Mouse (Mus musculus) spleen, adult 12 weeks (tissue): ENCODE data around the gene Plcl2.
"Not testable (repeated sequence)": the region's sequence is repeated elsewhere in the genome, so short reads cannot be mapped to it uniquely, and the experiment has no call there.

Experiments used
- DNase-seq: peaks from one replicate; pipeline ENCODE4 v3.0.0; 2022; ENCODE audit warnings: low spot score

The Plcl2 gene

DNA sequence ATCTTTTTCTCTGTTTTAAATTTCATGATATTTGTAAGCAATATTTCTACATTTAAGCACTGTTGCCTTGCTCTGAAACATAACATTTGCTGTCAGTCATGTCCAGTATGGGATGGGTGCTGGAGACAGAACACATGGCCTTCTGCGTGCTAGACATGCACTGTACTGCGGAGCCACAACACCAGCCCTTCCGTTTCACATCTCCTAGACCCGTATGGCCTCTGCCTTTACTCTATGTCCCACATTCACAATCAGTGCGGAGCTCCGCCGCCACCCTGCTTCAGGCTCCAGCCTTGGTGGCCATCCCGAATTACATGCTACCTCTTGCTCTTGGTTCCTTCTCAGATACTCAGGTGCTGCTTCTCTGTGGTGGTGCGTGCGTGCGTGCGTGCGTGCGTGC is 168.1 kb downstream of the Plcl2 start:
- DNase-seq, result no peak

DNA sequence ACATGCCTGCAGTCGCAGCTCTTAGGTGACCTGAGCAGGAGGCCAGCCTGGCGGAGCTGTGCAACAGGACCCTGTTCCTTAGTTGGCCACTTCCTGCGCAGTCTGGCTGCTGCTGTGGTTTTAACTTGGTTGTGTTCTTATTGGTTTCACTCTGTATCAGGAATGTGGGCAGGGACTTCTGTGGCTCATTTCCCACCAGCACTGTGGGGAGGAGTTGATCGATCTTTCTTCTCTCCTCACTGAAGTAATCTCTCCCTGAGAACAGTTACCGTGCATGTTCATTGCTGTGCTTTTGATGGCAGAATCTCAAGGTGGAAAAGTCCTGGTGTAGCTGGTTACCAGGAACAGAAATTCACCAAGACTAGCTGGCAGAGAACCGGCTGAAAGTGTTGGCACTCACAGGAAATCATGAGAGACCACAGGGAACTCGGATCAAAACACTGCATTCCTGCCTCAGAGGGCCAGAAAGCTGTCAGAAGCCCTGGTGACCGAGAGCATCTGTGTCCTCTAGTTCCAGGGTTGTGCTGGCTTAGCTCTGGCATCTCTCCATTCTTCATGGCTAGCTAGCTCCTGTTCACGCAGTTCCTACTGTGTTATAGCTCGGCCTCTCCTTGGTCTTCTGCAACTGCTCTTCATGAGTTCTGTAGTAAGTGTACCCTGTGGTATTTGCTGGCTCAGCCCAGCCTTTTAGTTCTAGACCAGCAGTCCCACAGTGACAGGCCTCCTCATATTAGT is 168.9 kb downstream of the Plcl2 start:
- no peak for DNase-seq

DNA sequence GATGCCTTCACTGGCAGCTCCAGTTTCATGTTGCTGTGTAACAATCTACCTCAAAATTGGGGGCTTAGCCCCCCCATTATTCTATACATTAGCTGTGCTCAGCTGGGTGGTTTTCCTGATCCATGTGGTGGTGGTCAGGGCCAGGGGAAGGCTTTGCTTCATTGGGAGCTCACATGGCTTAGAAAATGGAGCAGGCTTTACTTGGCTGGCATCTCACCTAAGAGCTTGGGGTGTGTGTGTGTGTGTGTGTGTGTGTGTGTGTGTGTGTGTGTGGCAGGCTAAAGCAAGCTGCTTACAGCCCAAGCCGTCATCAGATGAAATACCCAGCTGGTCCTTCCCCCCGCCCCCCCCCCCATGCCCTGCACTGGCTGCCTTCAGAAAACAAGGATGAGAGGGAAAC is 169.5 kb downstream of the Plcl2 start:
- no peak for DNase-seq

DNA sequence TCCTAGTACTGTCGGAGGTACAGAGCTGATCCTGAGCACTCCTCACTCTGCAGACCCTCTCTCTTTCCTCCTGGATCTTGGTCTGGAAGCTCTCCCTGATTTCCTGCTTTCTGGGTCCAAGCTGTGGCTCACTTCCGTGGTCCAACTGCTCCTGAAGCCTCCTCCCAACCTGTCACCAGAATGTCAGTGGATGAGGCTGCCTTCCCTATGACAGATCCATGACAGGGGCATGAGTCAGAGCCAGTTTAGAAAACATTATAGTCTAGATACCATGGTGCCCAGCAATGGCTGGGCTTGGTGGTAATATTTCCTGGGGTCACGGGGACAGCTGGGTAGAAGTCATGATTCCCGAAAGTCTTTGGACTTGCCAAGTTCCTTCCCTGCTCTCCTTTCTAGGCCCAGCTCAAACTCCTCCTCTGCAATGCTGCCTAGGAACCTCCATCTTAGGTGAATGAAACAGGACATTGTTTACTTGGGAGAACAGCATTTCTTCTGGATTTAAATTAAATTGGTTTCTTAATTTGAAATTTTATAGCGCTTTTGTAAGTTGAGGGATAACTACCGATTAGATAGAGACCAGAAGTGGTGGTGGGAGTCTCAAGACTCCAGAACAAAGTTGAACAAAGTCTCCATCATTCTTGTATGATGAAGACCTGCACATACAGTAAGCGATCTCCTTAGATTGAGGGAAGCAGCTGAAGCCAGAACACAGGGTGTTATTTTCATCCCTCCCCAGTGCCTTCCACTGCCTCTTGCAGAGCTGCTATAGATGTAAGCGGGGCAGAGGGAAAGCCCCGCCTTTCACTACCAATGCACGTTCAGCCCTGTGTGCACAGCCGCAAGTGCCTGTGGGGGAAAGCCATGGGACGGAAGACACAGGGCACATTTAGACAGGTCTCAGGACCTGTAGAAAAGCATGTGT is 170.7 kb downstream of the Plcl2 start:
- no peak for DNase-seq

DNA sequence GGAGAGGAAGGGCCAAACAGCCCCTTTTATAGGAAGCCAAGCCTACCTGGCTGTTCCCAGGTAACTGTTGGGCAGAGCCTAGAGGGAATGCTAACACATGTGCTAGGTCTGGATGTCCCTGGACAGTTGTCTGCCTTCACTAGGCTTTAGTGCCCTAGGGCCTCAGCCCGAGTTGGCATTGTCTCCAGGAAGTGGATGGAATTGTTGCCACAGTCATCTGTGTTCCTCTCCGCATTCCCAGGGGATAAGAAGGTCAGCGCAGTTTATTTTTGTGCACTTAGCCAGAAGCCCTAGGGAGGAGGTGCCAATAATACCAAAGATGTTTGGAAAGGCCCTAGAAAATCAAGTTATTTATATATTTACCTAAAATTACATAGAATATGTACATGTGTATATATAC is 173.5 kb downstream of the Plcl2 start:
- DNase-seq, result no peak

DNA sequence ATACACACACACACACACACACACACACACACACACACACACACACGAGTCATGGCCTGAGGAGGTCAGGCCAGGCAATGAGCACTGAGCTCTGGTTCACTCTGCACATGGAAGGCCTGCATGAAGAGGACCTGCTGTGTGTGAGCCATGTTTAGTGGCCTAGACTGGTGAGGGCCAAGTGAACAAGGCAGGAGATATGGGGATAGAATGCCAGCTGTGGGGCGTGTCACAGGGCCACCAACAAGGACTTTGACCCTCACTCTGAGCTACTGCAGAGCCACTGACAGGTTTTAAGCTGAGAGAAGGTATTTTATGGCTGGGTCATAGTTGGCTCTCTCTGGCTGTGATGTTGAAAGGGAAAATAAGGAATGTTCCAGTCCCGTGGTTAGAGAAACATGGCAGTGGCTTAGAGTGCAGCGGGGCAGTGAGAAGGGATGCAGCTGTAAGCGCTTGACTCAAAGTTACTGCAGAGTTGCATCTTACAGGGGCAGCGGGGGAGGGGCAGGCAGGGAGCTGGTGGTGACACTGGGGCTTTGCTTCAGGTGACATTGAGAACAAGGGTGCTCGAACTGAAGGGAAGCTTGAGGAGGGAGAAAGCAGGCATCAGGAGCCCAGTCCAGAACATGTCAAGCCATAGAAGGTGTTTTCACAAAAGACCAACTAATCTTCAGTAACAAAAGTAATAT is 175.9 kb downstream of the Plcl2 start:
- no peak for DNase-seq

DNA sequence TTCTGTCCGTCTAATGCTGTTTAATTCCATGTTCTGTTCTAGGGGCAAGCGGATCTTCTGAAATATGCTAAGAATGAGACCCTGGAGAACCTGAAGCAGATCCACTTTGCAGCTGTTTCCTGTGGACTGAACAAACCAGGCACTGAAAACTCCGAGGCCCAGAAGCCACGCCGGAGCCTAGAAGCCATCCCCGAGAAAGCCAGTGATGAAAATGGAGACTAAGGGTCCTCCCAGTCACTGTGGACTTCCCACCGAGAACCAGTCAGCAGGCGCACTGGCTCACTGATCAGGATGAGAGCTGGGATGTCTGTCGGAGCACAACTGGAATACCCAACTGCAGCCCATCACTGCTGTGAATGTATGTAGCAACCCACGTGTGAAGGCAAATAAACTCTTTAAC is 178.5 kb downstream of the Plcl2 start:
- no peak for DNase-seq

DNA sequence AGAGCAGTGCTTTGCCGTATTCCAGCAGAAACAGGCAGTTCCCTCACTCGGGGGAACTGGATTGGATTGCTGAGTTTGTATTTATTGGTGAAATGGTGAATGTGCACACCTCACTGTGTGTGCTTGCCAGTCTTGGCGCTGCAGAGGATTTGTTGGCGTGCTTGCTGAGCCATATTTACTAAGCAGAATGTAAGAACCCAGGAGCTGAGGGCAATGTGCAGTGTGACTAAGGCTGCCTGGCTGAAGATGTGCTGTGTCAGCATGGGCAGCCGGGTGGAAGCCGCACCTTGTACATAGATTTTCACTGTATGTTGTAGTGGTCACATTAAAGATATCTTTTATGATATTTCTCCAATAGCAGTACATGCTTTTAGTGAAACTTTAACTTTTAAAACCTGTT is 178.9 kb downstream of the Plcl2 start:
- DNase-seq, result no peak

DNA sequence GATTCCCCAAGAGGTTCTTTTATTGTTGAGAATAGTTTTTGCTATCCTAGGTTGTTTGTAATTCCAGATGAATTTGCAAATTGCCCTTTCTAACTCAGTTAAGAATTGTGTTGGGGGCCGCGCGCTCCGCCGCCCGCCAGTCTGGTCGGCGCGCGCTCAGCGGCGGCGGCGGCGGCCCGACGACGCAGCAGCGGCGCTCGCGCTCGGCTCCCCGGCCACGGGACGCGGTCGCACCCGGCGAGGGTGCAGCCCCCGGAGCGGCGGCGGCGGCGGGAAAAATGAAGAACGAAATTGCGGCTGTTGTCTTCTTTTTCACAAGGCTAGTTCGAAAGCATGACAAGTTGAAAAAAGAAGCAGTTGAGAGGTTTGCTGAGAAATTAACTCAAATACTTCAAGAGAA is 189.2 kb downstream of the Plcl2 start:
- not testable (repeated sequence) for DNase-seq

DNA sequence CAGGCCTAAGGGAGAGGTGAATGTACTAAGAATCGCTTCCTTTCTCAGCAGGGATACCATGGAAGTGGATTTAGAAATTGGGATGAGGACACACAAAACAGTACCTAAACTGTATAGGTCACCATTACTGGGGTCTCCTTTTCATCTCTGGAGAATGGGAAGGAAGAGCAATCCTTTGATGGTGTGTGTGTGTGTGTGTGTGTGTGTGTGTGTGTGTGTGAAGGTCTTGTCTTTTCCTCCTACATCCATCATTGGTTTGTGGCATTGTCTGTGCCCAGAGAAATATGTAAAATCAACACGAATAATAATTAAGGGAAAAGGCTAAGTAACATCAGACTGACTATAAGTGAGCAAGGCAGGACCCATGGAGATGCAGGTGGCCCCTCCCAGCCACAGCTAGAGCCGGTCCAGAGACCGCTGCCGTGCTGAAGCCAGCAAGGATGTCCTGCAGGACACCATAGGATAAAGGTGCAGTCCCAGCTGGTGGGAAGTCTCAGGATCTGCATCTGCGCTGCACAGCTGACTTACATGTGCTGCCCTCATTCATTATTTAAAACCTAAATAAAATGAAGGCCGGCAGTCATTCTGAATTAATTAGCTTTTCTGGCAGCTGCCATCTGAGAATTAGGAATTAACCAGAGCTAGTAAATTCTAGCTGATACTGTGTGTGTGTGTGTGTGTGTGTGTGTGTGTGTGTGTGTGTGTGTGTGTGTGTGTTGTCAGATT is 201.5 kb downstream of the Plcl2 start:
- DNase-seq, result no peak

DNA sequence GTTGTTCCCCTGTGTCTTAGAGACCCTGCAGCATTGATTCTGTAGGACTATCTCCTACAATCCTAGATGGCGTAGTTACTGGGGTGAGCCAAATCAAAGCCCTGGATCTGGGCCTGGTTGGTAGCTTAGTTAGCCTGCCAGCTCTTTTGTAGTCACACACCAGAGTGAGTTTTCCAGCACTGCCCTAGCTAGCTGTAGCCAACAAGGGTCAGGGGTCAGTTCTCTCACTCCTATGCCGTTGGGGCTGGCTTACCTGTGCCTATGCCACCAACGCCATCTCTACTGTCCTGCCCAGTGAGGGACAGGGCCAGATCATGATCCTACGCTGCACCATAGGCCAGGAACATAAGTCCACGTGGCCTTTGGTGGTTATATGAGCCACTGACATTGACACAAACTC is 208.4 kb downstream of the Plcl2 start:
- DNase-seq, result no peak

DNA sequence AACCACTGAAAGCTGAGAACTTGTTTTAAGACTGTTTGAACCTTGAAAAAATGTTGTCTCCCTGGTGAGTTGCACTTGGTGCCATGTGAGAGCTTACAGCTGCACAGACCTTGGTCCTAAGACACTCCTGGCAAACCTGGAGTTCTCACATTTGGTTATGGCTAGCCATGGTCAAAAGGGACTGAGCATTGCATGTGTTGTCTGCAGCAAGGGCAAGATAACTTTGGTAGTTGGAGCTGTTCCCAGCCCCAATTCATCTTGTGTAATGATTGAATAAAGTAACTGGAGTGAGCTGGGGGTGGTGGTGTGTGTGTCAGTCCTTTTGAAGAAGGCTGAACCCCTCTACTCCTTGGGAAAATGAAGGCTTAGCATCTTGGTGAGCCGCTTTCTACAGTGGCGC is 215.2 kb downstream of the Plcl2 start:
- no peak for DNase-seq

DNA sequence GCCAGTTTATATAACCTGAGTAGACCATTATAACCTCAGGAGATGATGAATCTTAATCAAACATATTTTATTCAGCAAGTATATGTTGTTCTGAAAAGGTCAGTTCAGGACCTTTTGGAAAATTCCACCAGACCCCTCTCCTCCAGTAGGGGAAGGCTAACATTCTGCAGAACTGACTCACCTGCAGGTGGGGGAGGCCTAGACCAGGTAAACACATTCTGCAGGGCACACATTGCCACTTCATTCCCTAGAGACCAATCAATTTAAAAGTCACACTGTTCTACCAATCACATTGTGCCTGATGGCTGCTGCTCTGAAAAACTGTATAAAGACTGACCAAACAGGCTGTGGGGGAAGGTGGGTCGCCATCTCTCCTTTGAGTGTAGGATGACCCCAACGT is 217.1 kb downstream of the Plcl2 start:
- DNase-seq, result no peak

DNA sequence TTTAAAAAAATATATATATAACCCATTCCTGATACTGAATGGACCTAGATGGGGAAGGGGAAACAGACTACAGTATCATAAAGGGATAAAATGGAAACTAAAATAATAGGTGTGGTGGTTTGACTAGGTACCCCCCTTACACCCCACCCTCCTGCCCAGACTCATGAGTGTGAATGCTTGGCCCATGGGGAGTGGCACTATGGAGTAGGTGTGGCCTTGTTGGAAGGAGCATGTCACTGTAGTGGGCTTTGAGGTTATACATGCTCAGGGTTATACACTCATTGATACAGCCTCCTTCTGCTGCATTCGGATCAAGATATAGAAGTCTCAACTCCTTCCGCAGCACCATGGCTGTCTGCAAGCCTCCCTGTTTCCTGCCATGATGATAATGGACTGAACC is 219.8 kb downstream of the Plcl2 start:
- DNase-seq, result no peak

DNA sequence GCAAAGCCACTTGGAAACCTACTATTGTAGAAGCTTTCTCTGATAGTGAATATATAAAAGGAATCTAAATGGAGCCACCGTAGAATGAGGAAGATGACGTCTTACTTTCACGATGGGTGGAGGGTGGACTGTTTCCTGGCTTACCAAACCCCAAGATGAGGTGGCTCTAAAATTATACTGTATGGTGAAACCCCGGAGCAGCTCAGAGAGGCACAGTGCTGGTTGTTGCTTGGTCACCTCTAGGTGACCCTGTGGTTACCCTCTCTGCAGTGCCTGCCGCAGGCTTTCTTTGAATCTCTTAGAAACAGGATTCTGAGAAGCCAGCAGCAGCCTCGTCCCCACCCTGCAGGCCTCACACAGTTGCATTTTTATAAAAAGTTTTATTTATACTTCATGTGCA is 220.4 kb downstream of the Plcl2 start:
- DNase-seq, result no peak

DNA sequence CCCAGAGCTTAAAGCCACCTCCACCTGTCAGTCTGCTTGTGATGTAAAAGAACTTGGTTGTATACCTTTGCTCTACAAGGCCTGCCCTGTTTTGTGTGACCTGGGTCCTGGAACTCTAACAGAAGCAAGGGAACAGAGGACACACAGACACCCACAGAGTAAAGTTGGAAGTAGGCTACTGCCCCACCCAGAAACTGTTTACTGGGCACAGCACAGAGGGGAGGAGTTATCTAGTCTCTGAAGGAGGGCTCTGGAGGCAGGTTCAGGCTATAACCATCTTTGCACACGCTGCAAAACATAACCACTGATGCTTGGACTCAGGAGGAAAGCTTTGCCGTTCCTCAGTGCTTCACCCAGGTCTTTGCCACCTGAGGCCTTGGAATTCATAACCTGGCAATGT is 221.7 kb downstream of the Plcl2 start:
- DNase-seq, result no peak

DNA sequence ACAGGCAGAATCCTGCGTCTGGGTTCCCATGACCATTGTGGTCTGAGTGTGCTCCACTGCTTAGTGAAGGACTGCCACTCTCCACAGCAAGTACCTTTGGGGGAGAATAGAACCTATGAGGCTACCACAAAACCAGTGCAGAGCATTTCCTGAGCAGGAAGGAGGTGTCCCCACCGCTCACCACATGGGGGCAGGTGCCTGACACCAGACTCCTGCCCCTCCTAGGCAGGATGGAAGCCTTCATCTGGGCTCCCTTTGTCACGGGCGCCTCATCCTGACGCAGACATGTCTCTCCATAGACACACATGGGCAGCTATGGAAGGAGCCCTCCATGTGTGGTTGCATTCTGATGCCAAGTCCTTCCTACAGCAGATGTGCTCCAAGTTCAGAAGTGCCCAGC is 222.7 kb downstream of the Plcl2 start:
- no peak for DNase-seq

DNA sequence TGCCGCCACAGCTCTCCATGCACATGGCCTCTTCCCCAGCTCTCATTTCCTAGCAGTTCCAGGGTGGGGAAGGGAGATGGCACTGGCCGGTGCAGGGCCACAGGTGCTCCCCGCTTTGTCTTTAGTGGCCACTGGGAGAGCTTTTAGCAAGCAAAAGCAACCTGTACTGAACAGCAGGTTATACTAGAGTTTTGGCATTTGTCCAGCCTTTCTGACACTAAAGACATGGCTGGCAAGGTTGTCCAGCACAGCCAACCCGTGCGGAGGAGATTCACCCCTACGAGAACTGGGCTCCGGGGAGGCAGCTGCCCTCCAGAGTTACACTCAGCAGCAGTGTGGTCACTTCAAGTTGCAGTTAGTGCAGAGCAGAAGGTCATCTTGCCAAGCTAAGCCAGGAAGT is 224.2 kb downstream of the Plcl2 start:
- DNase-seq, result no peak

DNA sequence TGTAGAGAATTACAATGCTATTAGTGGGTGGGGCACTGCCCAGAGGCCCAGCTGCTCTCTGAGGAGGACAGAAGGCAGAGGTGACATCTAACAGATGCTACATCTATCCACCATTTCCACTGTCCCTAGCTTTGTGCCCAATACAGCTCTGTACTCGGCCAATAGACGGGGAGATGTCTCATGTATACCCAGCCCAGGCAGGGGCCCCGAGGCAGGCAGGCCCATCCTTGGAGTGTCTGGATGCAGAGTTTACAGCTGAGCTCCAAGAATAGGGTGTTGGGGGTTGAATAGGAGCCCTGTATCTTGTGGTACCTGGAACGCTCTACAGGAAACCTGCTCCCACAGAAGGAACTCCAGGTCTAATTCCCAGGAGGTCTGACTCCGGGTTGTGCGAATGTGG is 225.6 kb downstream of the Plcl2 start:
- DNase-seq, result no peak

DNA sequence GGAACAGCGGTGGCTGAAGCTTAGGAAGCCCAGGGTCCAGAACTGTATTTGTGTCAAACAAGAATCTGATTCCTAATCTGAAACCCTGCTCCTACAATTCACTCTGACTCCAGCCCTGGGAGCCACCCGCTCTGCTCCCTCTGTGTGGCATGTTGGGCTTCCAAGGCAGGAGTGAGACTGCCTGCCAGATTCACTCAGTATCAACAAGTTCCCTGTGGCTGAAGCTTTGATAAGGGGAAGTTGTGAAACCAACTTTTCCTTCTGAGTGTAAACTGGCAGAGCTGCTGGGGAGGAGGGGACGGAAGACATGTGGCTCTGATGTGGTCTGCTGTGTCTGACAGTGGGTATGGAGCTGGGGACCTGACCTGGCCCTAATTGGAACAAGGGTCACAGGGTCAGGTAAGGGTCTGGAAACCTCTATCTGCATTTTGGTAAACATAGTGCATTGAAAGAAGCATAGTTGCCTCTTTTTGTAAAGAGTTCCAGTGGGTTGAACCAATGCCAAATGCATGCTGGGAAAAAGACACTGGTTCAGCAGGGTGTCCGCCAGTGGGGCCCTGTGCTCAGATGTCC is 226.3 kb downstream of the Plcl2 start:
- DNase-seq, result no peak

DNA sequence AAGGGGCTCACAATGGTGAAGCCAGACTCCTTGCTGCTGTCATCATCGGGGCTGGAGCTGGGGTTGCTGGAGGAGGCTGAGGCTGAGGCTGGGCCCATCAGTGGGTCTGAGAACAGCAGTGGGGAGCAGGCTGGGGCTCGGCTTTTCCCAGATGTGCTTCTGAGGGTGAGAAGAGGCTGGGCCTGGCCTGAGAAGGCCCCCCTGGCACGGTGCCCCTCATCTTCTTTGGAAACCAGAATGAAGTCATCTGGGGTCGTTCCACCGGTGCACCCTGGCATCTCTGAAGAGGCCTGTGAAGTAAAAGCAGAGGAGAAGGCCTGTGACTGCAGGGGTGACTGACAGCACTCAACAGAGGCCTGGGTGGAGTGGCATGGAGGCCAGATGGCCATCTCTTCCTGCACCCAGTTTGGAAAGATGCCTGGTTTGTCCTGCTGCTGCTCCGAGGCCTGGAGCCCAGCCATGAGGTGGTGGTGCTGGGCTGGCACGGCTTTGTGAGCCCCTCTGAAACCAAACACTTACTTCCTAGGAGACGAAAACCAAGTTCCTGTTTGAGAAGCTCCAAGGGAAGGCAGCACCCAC is 226.8 kb downstream of the Plcl2 start:
- DNase-seq, result no peak

DNA sequence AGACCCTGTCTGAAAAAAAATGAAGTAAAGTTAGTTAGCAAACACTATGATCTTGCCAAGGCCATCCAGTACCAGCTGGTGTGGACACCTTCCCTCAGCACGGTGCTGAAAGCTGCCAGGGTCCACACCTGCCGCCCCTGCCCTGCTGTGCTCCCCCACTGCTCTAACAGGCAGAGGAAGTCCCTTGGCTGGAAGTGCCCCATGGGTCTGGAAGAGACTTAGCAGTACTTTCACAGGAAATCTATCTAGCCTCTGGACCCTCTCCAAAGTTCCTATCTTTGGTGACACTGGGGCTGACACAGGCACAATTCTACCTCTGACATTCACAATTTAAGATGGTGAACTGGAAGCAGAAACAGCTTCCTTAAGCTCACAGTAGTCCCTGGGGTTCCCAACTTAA is 227.9 kb downstream of the Plcl2 start:
- DNase-seq, result no peak
